Comparison of ENCODE assay signal across 20 mouse cellular contexts in the genomic region with DNA sequence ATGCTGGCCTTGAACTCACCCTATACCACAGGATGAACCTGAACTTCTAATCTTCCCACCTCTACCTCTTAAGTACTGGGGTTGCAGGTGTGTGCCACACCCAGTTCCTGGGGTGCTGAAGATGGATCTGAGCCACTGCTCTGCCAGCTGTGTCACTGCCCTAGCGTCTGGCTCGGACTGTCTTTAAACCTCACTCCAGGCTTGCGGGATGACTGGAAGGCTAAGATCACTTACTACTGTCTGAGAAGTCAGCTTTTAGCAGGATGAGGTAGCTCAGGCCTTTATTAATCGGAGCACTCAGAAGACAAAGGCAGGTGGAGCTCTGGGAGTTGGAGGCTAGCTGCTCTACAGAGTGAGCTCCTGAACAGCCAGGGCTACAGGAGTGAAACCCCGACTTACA.
"Had no signal": no experiment of that assay in that cellular context is flagged by ENCODE, and none has a peak within 500 bp of the region (broad histone marks: within the 10 kb centered on the region; RNA-seq: fewer than 3 reads in every experiment).

No protein-coding gene starts in this region.

- H3K9me3 ChIP-seq: liver, embryonic 13.5 days; midbrain, embryonic 12.5 days; midbrain, embryonic 15.5 days; neural tube, embryonic 12.5 days; neural tube, embryonic 15.5 days; stomach, embryonic 15.5 days had no signal

- H3K36me3 ChIP-seq: liver, embryonic 13.5 days; midbrain, embryonic 12.5 days; midbrain, embryonic 15.5 days; neural tube, embryonic 12.5 days; neural tube, embryonic 15.5 days; stomach, embryonic 15.5 days had no signal

- H3K9ac ChIP-seq: liver, embryonic 13.5 days; midbrain, embryonic 12.5 days; midbrain, embryonic 15.5 days; neural tube, embryonic 12.5 days; neural tube, embryonic 15.5 days; stomach, embryonic 15.5 days had no signal

- H3K4me2 ChIP-seq: liver, embryonic 13.5 days; midbrain, embryonic 12.5 days; midbrain, embryonic 15.5 days; neural tube, embryonic 12.5 days; neural tube, embryonic 15.5 days; stomach, embryonic 15.5 days had no signal

- ATAC-seq: midbrain, embryonic 15.5 days had no signal

- DNase-seq: kidney, adult 9 months; kidney, postnatal 25 days; layer of hippocampus, postnatal 36 days; liver, embryonic 13.5 days; lung, adult 2 months; lung, postnatal 14 days; lung, postnatal 4 days; right cerebral cortex, adult 18-20 months; right cerebral cortex, postnatal 25 days; spleen, adult 18-20 months; thymus, adult 2 months; thymus, postnatal 14 days; thymus, postnatal 4 days had no signal

- H3K27ac ChIP-seq: left cerebral cortex, adult 2 months; liver, embryonic 13.5 days; midbrain, embryonic 12.5 days; midbrain, embryonic 15.5 days; neural tube, embryonic 12.5 days; neural tube, embryonic 15.5 days; stomach, embryonic 15.5 days had no signal

- H3K27me3 ChIP-seq: liver, embryonic 13.5 days; midbrain, embryonic 12.5 days; midbrain, embryonic 15.5 days; neural tube, embryonic 12.5 days; neural tube, embryonic 15.5 days; stomach, embryonic 15.5 days had no signal

- H3K4me3 ChIP-seq: layer of hippocampus, adult 2 months; left cerebral cortex, adult 2 months; liver, embryonic 13.5 days; midbrain, embryonic 12.5 days; midbrain, embryonic 15.5 days; neural tube, embryonic 12.5 days; neural tube, embryonic 15.5 days; stomach, embryonic 15.5 days had no signal
